Mouse (Mus musculus) liver, embryonic 15.5 days (tissue): ENCODE measurements around the gene Olfr1500. TPM values are rescaled to one million over a fixed set of nuclear protein-coding genes. Genes with fewer than 3 reads are reported as not detected.
"Not testable (repeated sequence)": the region's sequence is repeated elsewhere in the genome, so short reads cannot be mapped to it uniquely, and the experiment has no call there.

Source experiments
- ATAC-seq: fragments of 200-750 bp; cut with Nextera tagmentation; 2 replicates; pipeline ENCODE4 v1.8.0; 2017; ENCODE audit warnings: moderate number of reproducible peaks, mild to moderate bottlenecking, moderate library complexity; ENCODE audit not compliant: insufficient read depth
- H3K27ac ChIP-seq: fragments of 300-500 bp; sonication (generic); replicated peaks from 2 replicates; pipeline ENCODE4 v1.5.1; 2015; ENCODE audit warnings: mild to moderate bottlenecking, inconsistent platforms
- H3K27me3 ChIP-seq: fragments of 300-500 bp; sonication (generic); 2 replicates; pipeline ENCODE4 v1.6.1; 2015; ENCODE audit warnings: mild to moderate bottlenecking, inconsistent platforms
- H3K36me3 ChIP-seq: fragments of 300-500 bp; sonication (generic); replicated peaks from 2 replicates; pipeline ENCODE4 v1.6.1; 2015; ENCODE audit warnings: moderate library complexity, mild to moderate bottlenecking, inconsistent platforms
- H3K4me1 ChIP-seq: fragments of 300-500 bp; sonication (generic); replicated peaks from 2 replicates; pipeline ENCODE4 v1.6.1; 2015; ENCODE audit warnings: inconsistent platforms
- H3K4me2 ChIP-seq: fragments of 300-500 bp; sonication (generic); 2 replicates; pipeline ENCODE4 v1.6.1; 2015; ENCODE audit warnings: moderate library complexity, mild to moderate bottlenecking, inconsistent platforms
- H3K4me3 ChIP-seq: fragments of 300-500 bp; sonication (generic); replicated peaks from 2 replicates; pipeline ENCODE4 v1.5.1; 2015; ENCODE audit warnings: mild to moderate bottlenecking, inconsistent platforms
- H3K9ac ChIP-seq: fragments of 300-500 bp; sonication (generic); 2 replicates; pipeline ENCODE4 v1.6.1; 2015; ENCODE audit warnings: moderate library complexity, mild to moderate bottlenecking, inconsistent platforms
- H3K9me3 ChIP-seq: fragments of 300-500 bp; sonication (generic); replicated peaks from 2 replicates; pipeline ENCODE4 v1.6.1; 2016; ENCODE audit warnings: inconsistent platforms
- WGBS: fragments of 180-500 bp; shearing (Covaris S2); methylation state at CpG from one replicate; pipeline ENCODE4 v1.1.7; 2015; ENCODE audit warnings: mixed read lengths; ENCODE audit not compliant: insufficient replicate concordance; 5-methylcytosine and 5-hydroxymethylcytosine counted together
- polyA plus RNA-seq: library from polyadenylated mRNA; unstranded; fragments of >200 nt; fragmentation: Nextera tagmentation; extraction: Ambion mirVana; gene quantifications from 2 replicates; pipeline ENCODE4 v1.2.1, GENCODE M21; 2015

Olfr1500 gene
- polyA plus RNA-seq, result not detected in 2 replicates

DNA sequence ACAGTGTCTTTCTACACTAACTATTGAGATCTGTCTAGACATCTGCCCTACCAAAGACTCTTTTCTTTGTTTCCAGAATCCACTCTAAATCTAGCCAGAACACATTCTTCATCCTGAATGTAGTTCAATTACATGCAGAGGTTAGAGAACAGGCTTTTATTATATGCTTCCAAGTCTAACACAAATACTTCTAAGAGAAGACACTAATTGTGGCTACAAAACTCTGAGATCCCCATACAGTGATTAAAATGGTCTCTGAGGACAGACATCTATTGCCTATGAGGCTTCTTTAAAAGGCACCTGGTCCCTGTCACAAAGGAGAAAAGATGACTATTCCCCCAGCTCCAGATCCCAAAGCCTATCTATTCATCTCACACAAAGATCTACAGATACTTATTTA lies at the start of gene Olfr1500:
Gene Olfr1500, minus strand, starts transcription at position 101 of the 400 bp plus-strand sequence.
- Histone ChIP-seq H3K27me3 (no peaks in the 10 kb centered on the region), H3K4me1 (no peaks in the 10 kb centered on the region), H3K4me3 (no peak within 1 kb of the TSS), H3K9me3 (no peaks in the 10 kb centered on the region), H3K4me2 (no peak within 1 kb of the TSS), H3K36me3 (no peaks in the 10 kb centered on the region), H3K9ac (no peak within 1 kb of the TSS), H3K27ac (no peak within 1 kb of the TSS)
- no peak for ATAC-seq

DNA sequence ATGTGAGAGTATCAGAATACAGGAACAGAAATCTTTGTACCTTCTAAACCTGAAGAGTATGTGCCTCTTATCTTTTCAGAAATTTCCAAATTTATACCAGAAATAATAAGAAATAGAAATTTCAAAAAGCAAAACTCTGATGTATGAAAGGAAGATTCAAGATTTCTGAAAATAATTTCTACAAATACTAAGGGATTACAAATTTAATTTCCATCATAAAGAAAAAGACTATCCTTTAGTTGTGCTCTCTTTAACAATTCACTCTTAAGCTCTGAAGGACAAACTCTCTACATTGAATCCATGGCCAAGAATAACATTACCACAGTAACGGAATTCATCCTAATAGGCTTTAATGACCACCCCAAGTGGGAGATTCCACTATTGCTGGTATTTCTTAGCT lies 31.2 kb upstream of the Olfr1500 start, which contains the start of gene Olfr1502:
Gene Olfr1502, plus strand, starts transcription at position 301 of the 400 bp plus-strand sequence.
- Histone ChIP-seq H3K9me3 (no peaks in the 10 kb centered on the region), H3K9ac (no peak within 1 kb of the TSS), H3K27ac (no peak within 1 kb of the TSS), H3K36me3 (no peaks in the 10 kb centered on the region), H3K27me3 (no peaks in the 10 kb centered on the region), H3K4me1 (no peaks in the 10 kb centered on the region), H3K4me3 (no peak within 1 kb of the TSS), H3K4me2 (no peak within 1 kb of the TSS)
- no peak for ATAC-seq
- WGBS, result 50% methylated on average over 1 of the region's 1 CpGs

DNA sequence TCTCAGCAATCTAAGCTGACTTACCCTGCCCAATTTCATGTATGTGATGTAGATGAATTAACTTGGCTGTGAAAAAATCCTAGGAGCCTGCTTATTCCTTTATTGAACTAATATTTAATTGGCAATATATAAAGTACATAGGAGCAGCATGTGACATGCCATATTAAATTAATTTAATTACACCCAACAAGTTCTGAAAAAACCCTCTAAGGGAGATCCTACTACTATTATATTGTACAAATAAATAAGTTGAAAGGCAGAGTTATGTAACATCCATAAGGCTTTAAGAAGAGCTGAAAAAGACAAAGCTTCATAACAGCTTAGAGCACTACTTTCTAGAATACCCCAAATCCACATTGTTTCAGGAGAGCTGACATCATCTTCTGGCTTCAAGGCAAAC lies 20.3 kb upstream of the Olfr1500 start, which contains the start of gene Olfr1501:
Gene Olfr1501, minus strand, starts transcription at position 101 of the 400 bp plus-strand sequence.
- not testable (repeated sequence) for H3K9me3 ChIP-seq, H3K27ac ChIP-seq, H3K9ac ChIP-seq, H3K4me1 ChIP-seq, H3K4me2 ChIP-seq, H3K4me3 ChIP-seq, H3K27me3 ChIP-seq, ATAC-seq, H3K36me3 ChIP-seq

DNA sequence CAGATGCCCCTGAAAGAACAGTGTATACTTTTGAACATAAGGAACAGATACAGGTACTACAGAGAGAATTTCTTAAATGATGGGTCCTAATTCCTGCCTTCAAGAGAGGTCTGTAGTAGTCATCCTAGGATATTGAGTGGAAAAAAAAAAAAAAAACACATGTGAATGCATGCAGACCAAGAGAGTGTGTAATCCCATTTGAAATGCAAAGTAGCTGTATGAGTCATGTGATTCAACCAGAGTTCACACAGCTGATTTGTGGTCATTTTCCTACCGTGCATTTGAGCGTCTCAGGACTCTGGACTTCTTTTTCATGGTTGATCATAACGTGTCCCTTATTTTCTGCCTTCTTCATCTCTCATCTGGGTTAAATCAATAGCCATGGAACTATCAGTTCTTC lies 1.8 kb downstream of the Olfr1500 start:
- no peaks in the 10 kb centered on the region for H3K27me3 ChIP-seq
- no peaks in the 10 kb centered on the region for H3K9me3 ChIP-seq
- 61% methylated on average over 3 of the region's 3 CpGs for WGBS
- H3K4me1 ChIP-seq, result no peaks in the 10 kb centered on the region
- H3K27ac ChIP-seq, result no peak overlapping the region
- ATAC-seq, result no peak
- no peak overlapping the region for H3K9ac ChIP-seq
- no peaks in the 10 kb centered on the region for H3K36me3 ChIP-seq
- H3K4me2 ChIP-seq, result no peak overlapping the region
- H3K4me3 ChIP-seq, result no peak overlapping the region

DNA sequence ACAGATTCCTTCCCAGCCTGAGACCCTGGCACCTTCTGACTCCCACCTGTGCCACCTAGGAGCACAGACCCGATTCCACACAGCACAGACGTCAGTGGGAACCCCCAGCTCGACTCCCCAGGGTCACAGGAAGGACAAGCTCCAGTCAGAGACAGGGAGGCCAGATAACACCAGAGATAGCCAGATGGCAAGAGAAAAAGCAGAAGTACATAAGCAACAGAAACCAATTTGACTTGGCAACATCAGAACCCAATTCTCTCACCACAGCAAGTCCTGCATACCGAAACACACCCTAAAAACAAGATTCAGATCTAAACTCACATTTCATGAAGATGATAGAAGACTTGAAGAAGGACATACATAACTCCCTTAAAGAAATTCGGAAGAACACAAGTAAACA lies 9.4 kb downstream of the Olfr1500 start:
- 17% methylated on average over 5 of the region's 5 CpGs for WGBS
- no peak overlapping the region for H3K4me2 ChIP-seq
- no peaks in the 10 kb centered on the region for H3K36me3 ChIP-seq
- H3K4me3 ChIP-seq, result no peak overlapping the region
- H3K9ac ChIP-seq, result no peak overlapping the region
- no peak for ATAC-seq
- H3K4me1 ChIP-seq, result no peaks in the 10 kb centered on the region
- no peaks in the 10 kb centered on the region for H3K9me3 ChIP-seq
- H3K27ac ChIP-seq, result no peak overlapping the region
- H3K27me3 ChIP-seq, result no peaks in the 10 kb centered on the region

DNA sequence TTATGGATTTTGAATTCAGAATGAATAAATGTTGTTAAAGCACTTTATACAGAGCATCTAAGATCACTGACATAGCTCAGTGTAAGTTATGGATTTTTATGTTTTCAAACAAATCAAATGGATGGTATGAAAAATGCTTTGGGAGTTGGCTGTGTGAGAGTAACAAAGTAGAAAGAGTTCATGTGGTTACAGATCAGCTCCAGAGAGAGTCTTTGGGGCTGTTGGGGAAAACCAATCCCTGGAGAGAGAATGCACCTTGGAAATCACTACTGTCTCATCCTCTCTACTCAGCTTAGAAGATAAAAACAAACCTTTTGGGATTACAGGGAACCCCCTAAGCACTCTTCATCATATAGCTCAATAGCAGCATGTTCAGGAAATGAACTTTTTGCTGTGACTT lies 10.9 kb downstream of the Olfr1500 start, which contains the start of gene Olfr1499:
Gene Olfr1499, minus strand, starts transcription at position 101 of the 400 bp plus-strand sequence.
- H3K9me3 ChIP-seq, result no peaks in the 10 kb centered on the region
- no peak within 1 kb of the TSS for H3K27ac ChIP-seq
- H3K4me3 ChIP-seq, result no peak within 1 kb of the TSS
- no peaks in the 10 kb centered on the region for H3K36me3 ChIP-seq
- H3K4me1 ChIP-seq, result no peaks in the 10 kb centered on the region
- no peak within 1 kb of the TSS for H3K9ac ChIP-seq
- H3K27me3 ChIP-seq, result no peaks in the 10 kb centered on the region
- no peak within 1 kb of the TSS for H3K4me2 ChIP-seq
- ATAC-seq, result no peak

GRCm38 (mm10) chr19:13818827-13819226 lies 11.5 kb downstream of the Olfr1500 start:
- Histone ChIP-seq H3K4me1 (no peaks in the 10 kb centered on the region), H3K4me2 (no peak overlapping the region), H3K9ac (no peak overlapping the region), H3K36me3 (no peaks in the 10 kb centered on the region), H3K27ac (no peak overlapping the region), H3K27me3 (no peaks in the 10 kb centered on the region), H3K4me3 (no peak overlapping the region), H3K9me3 (no peaks in the 10 kb centered on the region)
- WGBS, result 25% methylated on average over 5 of the region's 5 CpGs
- no peak for ATAC-seq

- Histone ChIP-seq H3K4me2 (no peak overlapping the region), H3K4me1 (no peaks in the 10 kb centered on the region), H3K36me3 (no peaks in the 10 kb centered on the region), H3K9ac (no peak overlapping the region), H3K9me3 (no peaks in the 10 kb centered on the region), H3K27me3 (no peaks in the 10 kb centered on the region), H3K27ac (no peak overlapping the region), H3K4me3 (no peak overlapping the region)
- no peak for ATAC-seq
- WGBS, result 51% methylated on average over 2 of the region's 2 CpGs
These were observed 17.5 kb downstream of the Olfr1500 start for GRCm38 (mm10) chr19:13812823-13813222.

- not testable (repeated sequence) for H3K4me3 ChIP-seq, H3K9me3 ChIP-seq, H3K4me1 ChIP-seq, ATAC-seq, H3K36me3 ChIP-seq, H3K27ac ChIP-seq, H3K4me2 ChIP-seq, H3K9ac ChIP-seq, H3K27me3 ChIP-seq
- WGBS, result 36% methylated on average over 1 of the region's 1 CpGs
These were observed 24.8 kb downstream of the Olfr1500 start for GRCm38 (mm10) chr19:13805486-13805885.

- Histone ChIP-seq H3K36me3 (no peaks in the 10 kb centered on the region), H3K9ac (no peak within 1 kb of the TSS), H3K4me3 (no peak within 1 kb of the TSS), H3K9me3 (no peaks in the 10 kb centered on the region), H3K4me1 (no peaks in the 10 kb centered on the region), H3K27me3 (no peaks in the 10 kb centered on the region), H3K27ac (no peak within 1 kb of the TSS), H3K4me2 (no peak within 1 kb of the TSS)
- no peak for ATAC-seq
These were observed 32.2 kb downstream of the Olfr1500 start, which contains the start of gene Olfr1497 for GRCm38 (mm10) chr19:13798102-13798501. Gene Olfr1497, minus strand, starts transcription at chr19:13798202.

GRCm38 (mm10) chr19:13777578-13777977 lies 52.7 kb downstream of the Olfr1500 start, which contains the start of gene Olfr1496:
Gene Olfr1496, plus strand, starts transcription at chr19:13777878.
- H3K4me2 ChIP-seq, result no peak within 1 kb of the TSS
- no peaks in the 10 kb centered on the region for H3K36me3 ChIP-seq
- H3K27ac ChIP-seq, result no peak within 1 kb of the TSS
- WGBS, result 60% methylated on average over 1 of the region's 1 CpGs
- H3K4me3 ChIP-seq, result no peak within 1 kb of the TSS
- no peak within 1 kb of the TSS for H3K9ac ChIP-seq
- H3K9me3 ChIP-seq, result no peaks in the 10 kb centered on the region
- H3K4me1 ChIP-seq, result no peaks in the 10 kb centered on the region
- no peak for ATAC-seq
- no peaks in the 10 kb centered on the region for H3K27me3 ChIP-seq
